Mouse (Mus musculus) liver, embryonic 12.5 days (tissue): ENCODE measurements at regions not wholly inside any gene's neighbourhood (a gene's known extent, or its start where the extent isn't known, plus 50 kb on each side); places are given as distances from the start of the nearest gene placed in this dataset.
"Not testable (repeated sequence)": the region's sequence is repeated elsewhere in the genome, so short reads cannot be mapped to it uniquely, and the experiment has no call there.

Experiments used
- ATAC-seq: fragments of 200-750 bp; cut with Nextera tagmentation; 2 replicates; pipeline ENCODE4 v1.8.0; 2017; ENCODE audit warnings: moderate number of reproducible peaks, mild to moderate bottlenecking, moderate library complexity
- H3K27ac ChIP-seq: fragments of 300-500 bp; sonication (generic); 2 replicates; pipeline ENCODE4 v1.5.1; 2016; ENCODE audit warnings: mild to moderate bottlenecking
- H3K27me3 ChIP-seq: fragments of 300-500 bp; sonication (generic); replicated peaks from 2 replicates; pipeline ENCODE4 v1.6.1; 2016; ENCODE audit warnings: mild to moderate bottlenecking, moderate library complexity
- H3K36me3 ChIP-seq: fragments of 300-500 bp; sonication (generic); 2 replicates; pipeline ENCODE4 v1.6.1; 2016; ENCODE audit warnings: mild to moderate bottlenecking, moderate library complexity
- H3K4me1 ChIP-seq: fragments of 300-500 bp; sonication (generic); 2 replicates; pipeline ENCODE4 v1.6.1; 2016
- H3K4me2 ChIP-seq: fragments of 300-500 bp; sonication (generic); 2 replicates; pipeline ENCODE4 v1.6.1; 2016; ENCODE audit warnings: mild to moderate bottlenecking, moderate library complexity
- H3K4me3 ChIP-seq: fragments of 300-500 bp; sonication (generic); 2 replicates; pipeline ENCODE4 v1.5.1; 2016; ENCODE audit warnings: mild to moderate bottlenecking, moderate library complexity
- H3K9ac ChIP-seq: fragments of 300-500 bp; sonication (generic); 2 replicates; pipeline ENCODE4 v1.6.1; 2016; ENCODE audit warnings: mild to moderate bottlenecking, moderate library complexity
- H3K9me3 ChIP-seq: fragments of 300-500 bp; sonication (generic); replicated peaks from 2 replicates; pipeline ENCODE4 v1.6.1; 2016; ENCODE audit warnings: mild to moderate bottlenecking, moderate library complexity
- WGBS: fragments of 180-500 bp; shearing (Covaris S2); methylation state at CpG from one replicate; pipeline ENCODE4 v1.1.7; 2016; ENCODE audit not compliant: insufficient replicate concordance; 5-methylcytosine and 5-hydroxymethylcytosine counted together

- H3K4me1 ChIP-seq = peaks cover 54% of the 10 kb centered on the region
- H3K4me2 ChIP-seq = peak overlapping the region; percentile 62
- peak overlapping the region; percentile 35; the same call in 1 of the 2 replicates for H3K9ac ChIP-seq
- peak overlapping the region; percentile 75 for H3K27ac ChIP-seq
- no peak for ATAC-seq
- no peaks in the 10 kb centered on the region for H3K9me3 ChIP-seq
- 52% methylated on average over 5 of the region's 5 CpGs for WGBS
- no peak overlapping the region for H3K4me3 ChIP-seq
- no peaks in the 10 kb centered on the region for H3K36me3 ChIP-seq
- no peaks in the 10 kb centered on the region for H3K27me3 ChIP-seq
Measured at GRCm38 (mm10) chr13:107576701-107577100, 467.5 kb upstream of the Smim15 start.

DNA sequence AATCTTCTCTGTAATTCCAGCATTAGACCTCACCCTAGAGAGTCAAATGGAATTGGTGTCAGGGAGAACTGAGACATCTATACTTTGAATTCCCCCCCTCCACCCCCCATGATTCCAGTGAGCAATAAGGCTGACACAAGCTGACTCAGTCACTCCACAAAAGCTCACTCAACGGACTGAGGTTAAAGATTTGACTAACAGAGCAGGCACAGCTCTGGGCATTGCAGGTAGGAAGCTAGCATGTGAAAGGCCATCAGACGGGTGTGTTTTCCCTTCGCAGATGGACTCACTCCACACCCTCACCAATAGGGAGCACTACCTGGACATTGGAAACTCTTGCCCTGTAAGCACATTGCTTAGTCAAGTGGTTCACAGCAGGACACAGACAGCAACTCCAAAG, 469.2 kb upstream of the Smim15 start:
- Histone ChIP-seq H3K27me3 (no peaks in the 10 kb centered on the region), H3K27ac (no peak overlapping the region), H3K4me1 (peaks cover 62% of the 10 kb centered on the region), H3K36me3 (no peaks in the 10 kb centered on the region), H3K4me2 (no peak overlapping the region), H3K9ac (no peak overlapping the region), H3K9me3 (no peaks in the 10 kb centered on the region), H3K4me3 (no peak overlapping the region)
- WGBS = 75% methylated on average over 3 of the region's 3 CpGs
- ATAC-seq = no peak

DNA sequence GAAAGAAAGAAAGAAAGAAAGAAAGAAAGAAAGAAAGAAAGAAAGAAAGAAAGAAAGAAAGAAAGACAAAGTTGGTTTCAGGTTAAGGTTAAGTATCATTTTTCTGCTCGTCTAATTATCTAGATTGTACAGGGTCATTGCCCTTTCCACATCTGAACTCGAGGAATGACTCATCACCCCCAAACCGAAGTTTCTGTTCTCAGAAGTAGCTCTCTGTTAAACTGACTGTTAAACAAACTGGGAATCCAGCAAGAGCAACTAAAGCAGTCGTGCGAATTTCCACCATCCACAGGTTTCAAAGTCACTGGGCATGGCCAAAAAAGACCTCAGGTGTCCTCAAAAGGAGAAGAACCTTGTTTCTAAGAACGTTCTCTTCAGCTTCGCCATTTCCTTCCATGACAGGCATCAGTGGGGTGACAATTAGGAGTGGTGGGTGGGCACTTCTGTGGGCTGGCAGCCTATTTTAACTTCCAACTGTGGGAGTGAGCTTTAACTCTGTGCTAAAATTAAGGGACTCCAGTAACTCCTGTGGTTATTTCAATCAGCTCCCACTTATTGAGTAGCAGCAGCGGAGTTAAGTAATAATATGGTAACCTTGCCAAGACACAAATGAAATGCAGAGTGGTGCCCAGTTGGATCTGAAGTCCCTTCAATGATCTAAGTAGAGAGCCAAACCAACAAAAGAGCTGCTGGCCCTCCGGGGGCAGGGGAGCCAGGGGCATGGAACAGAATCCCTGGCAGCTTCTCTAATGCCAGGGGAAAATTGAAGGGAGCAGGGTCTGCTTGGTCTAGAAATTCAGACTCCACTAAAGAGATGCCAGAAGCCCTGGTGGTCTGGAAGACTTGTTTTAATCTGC, 470.5 kb upstream of the Smim15 start:
- Histone ChIP-seq H3K36me3 (no peaks in the 10 kb centered on the region), H3K4me3 (no peak overlapping the region), H3K9ac (no peak overlapping the region), H3K9me3 (no peaks in the 10 kb centered on the region), H3K27ac (no peak overlapping the region), H3K4me1 (peaks cover 66% of the 10 kb centered on the region), H3K4me2 (peak overlapping the region; percentile 22; the same call in 1 of the 2 replicates), H3K27me3 (no peaks in the 10 kb centered on the region)
- ATAC-seq = no peak
- 47% methylated on average over 9 of the region's 9 CpGs for WGBS

DNA sequence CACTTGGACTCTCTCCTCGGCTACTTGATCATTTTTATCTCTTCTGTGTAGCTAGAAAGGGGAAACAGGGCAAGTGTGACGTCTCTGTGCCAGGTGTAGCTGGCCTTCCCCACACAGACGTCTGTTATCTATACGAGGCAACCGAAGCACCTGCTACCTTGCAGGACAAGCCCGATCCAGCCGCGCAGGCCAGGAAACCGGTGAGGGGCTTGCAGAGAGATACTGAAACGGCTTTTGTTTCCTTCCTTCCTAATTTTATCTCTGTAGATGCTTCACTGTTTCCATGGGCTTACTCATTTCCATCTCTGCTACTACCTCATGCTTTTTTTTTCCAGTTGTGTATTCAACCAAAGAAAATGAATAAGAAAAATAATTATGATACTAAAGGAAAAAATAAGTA, 472.7 kb upstream of the Smim15 start:
- no peak overlapping the region for H3K27ac ChIP-seq
- no peak overlapping the region for H3K9ac ChIP-seq
- no peaks in the 10 kb centered on the region for H3K36me3 ChIP-seq
- H3K4me1 ChIP-seq = peaks cover 47% of the 10 kb centered on the region
- 16% methylated on average over 10 of the region's 10 CpGs for WGBS
- no peaks in the 10 kb centered on the region for H3K27me3 ChIP-seq
- H3K4me2 ChIP-seq = no peak overlapping the region
- ATAC-seq = peak; percentile 64
- no peak overlapping the region for H3K4me3 ChIP-seq
- no peaks in the 10 kb centered on the region for H3K9me3 ChIP-seq

DNA sequence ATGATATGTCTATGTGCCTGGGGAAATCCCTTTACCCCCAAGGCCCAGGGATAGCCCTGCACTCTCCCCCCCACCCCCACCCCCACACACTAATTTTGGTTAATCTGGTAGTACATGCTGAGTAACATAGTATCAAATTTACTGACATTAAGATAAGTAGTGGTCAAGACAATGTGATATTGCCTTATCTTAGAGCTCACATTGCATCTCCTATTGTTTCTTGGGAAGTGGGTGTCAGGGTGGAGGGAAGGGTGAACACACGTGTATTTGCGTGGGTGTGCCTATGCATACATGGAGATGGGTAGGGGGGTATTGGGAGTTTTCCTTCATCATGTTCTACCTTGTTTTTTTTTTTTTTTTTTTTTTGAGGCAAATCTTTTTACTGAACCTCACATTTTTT, 474.8 kb upstream of the Smim15 start:
- no peak overlapping the region for H3K4me3 ChIP-seq
- H3K27ac ChIP-seq = no peak overlapping the region
- ATAC-seq = no peak
- H3K4me2 ChIP-seq = no peak overlapping the region
- WGBS = 11% methylated on average over 2 of the region's 2 CpGs
- no peaks in the 10 kb centered on the region for H3K9me3 ChIP-seq
- H3K36me3 ChIP-seq = no peaks in the 10 kb centered on the region
- no peaks in the 10 kb centered on the region for H3K27me3 ChIP-seq
- H3K9ac ChIP-seq = no peak overlapping the region
- peaks cover 37% of the 10 kb centered on the region for H3K4me1 ChIP-seq

DNA sequence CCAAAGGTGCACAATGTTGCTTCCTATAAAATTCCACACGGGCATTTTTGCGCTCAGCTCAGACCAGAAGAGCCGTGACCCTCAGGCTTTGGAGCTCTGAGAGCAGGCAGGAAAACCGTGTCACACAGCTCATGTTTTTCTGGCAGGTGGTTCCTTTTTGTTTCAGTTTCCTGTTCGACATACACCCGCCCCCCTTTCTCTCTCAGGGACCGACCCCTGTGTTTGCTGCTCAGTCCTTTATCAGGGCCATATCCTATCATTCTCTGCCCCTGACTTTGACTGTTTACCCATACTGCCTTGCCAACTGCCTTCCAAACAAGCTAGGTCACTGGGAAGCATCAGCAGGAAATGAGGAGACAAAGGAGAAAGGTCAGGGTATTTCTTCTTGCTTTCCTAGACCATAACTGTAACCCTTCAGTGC, 475.5 kb upstream of the Smim15 start:
- H3K4me3 ChIP-seq = no peak overlapping the region
- peak; percentile 51; the same call in 1 of the 2 replicates for ATAC-seq
- H3K4me2 ChIP-seq = peak overlapping the region; percentile 28

DNA sequence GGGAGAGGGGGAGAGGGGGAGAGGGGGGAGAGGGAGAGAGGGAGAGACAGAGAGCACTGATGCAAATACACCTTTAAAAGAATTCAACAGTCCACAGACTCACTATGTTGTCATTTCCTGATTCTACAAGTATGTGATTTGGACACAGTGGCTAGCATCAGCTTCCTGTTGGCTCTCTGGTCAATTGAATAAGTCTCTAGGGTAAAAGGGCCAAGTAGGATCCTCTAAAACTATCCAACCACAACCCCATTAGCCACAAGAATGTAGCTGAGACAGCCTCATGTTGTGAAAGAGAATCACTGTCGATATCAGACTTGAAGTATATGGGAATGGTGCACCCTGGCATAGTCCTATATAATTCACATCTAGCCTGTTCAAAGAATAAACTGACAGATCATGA, 481.8 kb upstream of the Smim15 start:
- no peaks in the 10 kb centered on the region for H3K27me3 ChIP-seq
- ATAC-seq = no peak
- H3K4me1 ChIP-seq = no peaks in the 10 kb centered on the region
- H3K27ac ChIP-seq = no peak overlapping the region
- H3K9me3 ChIP-seq = no peaks in the 10 kb centered on the region
- WGBS = 53% methylated on average over 1 of the region's 1 CpGs
- no peak overlapping the region for H3K4me3 ChIP-seq
- no peaks in the 10 kb centered on the region for H3K36me3 ChIP-seq
- H3K4me2 ChIP-seq = no peak overlapping the region
- no peak overlapping the region for H3K9ac ChIP-seq

More for the DNA sequence above, 475.5 kb upstream of the Smim15 start:
- H3K27me3 ChIP-seq = no peaks in the 10 kb centered on the region
- peaks cover 34% of the 10 kb centered on the region for H3K4me1 ChIP-seq
- no peak overlapping the region for H3K9ac ChIP-seq
- no peaks in the 10 kb centered on the region for H3K36me3 ChIP-seq
- WGBS = 24% methylated on average over 7 of the region's 7 CpGs
- no peak overlapping the region for H3K27ac ChIP-seq
- H3K9me3 ChIP-seq = no peaks in the 10 kb centered on the region

GRCm38 (mm10) chr13:107561529-107561928, 482.7 kb upstream of the Smim15 start:
- Histone ChIP-seq H3K4me3 (no peak overlapping the region), H3K9me3 (no peaks in the 10 kb centered on the region), H3K4me1 (no peaks in the 10 kb centered on the region), H3K27ac (no peak overlapping the region), H3K9ac (no peak overlapping the region), H3K36me3 (no peaks in the 10 kb centered on the region), H3K27me3 (no peaks in the 10 kb centered on the region), H3K4me2 (no peak overlapping the region)
- no peak for ATAC-seq
- WGBS = 70% methylated on average over 2 of the region's 2 CpGs

- ATAC-seq = no peak
- Histone ChIP-seq H3K36me3 (no peaks in the 10 kb centered on the region), H3K9ac (no peak overlapping the region), H3K9me3 (no peaks in the 10 kb centered on the region), H3K4me3 (no peak overlapping the region), H3K4me2 (no peak overlapping the region), H3K27ac (no peak overlapping the region), H3K27me3 (no peaks in the 10 kb centered on the region), H3K4me1 (no peaks in the 10 kb centered on the region)
- WGBS = 69% methylated on average over 3 of the region's 3 CpGs
Measured at GRCm38 (mm10) chr13:107555958-107556357, 488.3 kb upstream of the Smim15 start.

GRCm38 (mm10) chr13:107554091-107554490, 490.2 kb upstream of the Smim15 start:
- H3K4me3 ChIP-seq = no peak overlapping the region
- H3K9ac ChIP-seq = no peak overlapping the region
- ATAC-seq = no peak
- no peak overlapping the region for H3K27ac ChIP-seq
- H3K4me1 ChIP-seq = no peaks in the 10 kb centered on the region
- H3K9me3 ChIP-seq = no peaks in the 10 kb centered on the region
- no peaks in the 10 kb centered on the region for H3K27me3 ChIP-seq
- H3K36me3 ChIP-seq = no peaks in the 10 kb centered on the region
- 67% methylated on average over 3 of the region's 3 CpGs for WGBS
- H3K4me2 ChIP-seq = no peak overlapping the region

DNA sequence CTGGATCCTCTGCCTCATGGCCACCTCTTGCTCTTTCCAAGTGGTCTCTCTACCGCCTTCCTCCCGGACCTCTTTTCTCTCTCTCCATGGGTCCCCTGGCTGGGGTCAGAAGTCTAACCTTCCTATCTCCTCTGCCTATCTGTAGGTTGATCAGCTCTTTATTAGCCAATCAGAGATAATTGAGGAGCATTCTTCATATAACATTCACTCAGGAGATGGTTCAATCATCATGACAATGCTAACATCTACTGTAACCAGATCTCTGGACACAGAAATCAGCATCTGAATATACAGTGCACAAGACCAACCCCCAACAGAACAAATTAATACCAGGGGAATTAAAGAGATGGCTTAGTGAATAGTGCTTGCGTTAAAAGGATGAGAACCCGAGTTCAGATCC, 492.1 kb upstream of the Smim15 start:
- 69% methylated on average over 4 of the region's 4 CpGs for WGBS
- H3K27ac ChIP-seq = no peak overlapping the region
- H3K27me3 ChIP-seq = no peaks in the 10 kb centered on the region
- no peak overlapping the region for H3K9ac ChIP-seq
- no peaks in the 10 kb centered on the region for H3K4me1 ChIP-seq
- H3K4me2 ChIP-seq = no peak overlapping the region
- no peak for ATAC-seq
- H3K4me3 ChIP-seq = no peak overlapping the region
- no peaks in the 10 kb centered on the region for H3K36me3 ChIP-seq
- H3K9me3 ChIP-seq = no peaks in the 10 kb centered on the region

GRCm38 (mm10) chr13:107549995-107550394, 494.3 kb upstream of the Smim15 start:
- WGBS = 83% methylated on average over 7 of the region's 7 CpGs
- H3K4me2 ChIP-seq, H3K9me3 ChIP-seq, H3K4me1 ChIP-seq, H3K36me3 ChIP-seq, H3K27ac ChIP-seq, H3K27me3 ChIP-seq, ATAC-seq, H3K9ac ChIP-seq, H3K4me3 ChIP-seq: not testable (repeated sequence)

- Histone ChIP-seq H3K4me1 (no peaks in the 10 kb centered on the region), H3K36me3 (no peaks in the 10 kb centered on the region), H3K4me3 (no peak overlapping the region), H3K4me2 (no peak overlapping the region), H3K27me3 (0 out of 2 replicates have a peak, but pooled peaks cover 4% of the 10 kb centered on the region), H3K27ac (no peak overlapping the region), H3K9me3 (no peaks in the 10 kb centered on the region), H3K9ac (no peak overlapping the region)
- 81% methylated on average over 7 of the region's 7 CpGs for WGBS
- ATAC-seq = no peak
Measured at GRCm38 (mm10) chr13:107547073-107547472, 497.2 kb upstream of the Smim15 start.
